Mouse (Mus musculus) small intestine, adult 2 months (tissue): ENCODE data around the gene Gli3. TPM values are rescaled to one million over a fixed set of nuclear protein-coding genes. Genes with fewer than 3 reads are reported as not detected.
A peak's percentile ranks its signal among the peaks of the same experiment; 100 is the strongest.

Source experiments
- H3K27ac ChIP-seq: fragments of 200-500 bp; 2 replicates; pipeline ENCODE4 v1.5.1; 2012; ENCODE audit warnings: low read depth, low read length, control low read depth, inconsistent platforms; ENCODE audit not compliant: insufficient read depth
- H3K27me3 ChIP-seq: fragments of 200-500 bp; 2 replicates; pipeline ENCODE4 v1.6.1; 2012; ENCODE audit warnings: mild to moderate bottlenecking, moderate library complexity, low read length, inconsistent platforms; ENCODE audit not compliant: control insufficient read depth, insufficient read depth
- H3K36me3 ChIP-seq: fragments of 200-500 bp; 2 replicates; pipeline ENCODE4 v1.6.1; 2012; ENCODE audit warnings: mild to moderate bottlenecking, low read length, control low read depth, inconsistent platforms; ENCODE audit not compliant: control insufficient read depth, insufficient read depth
- H3K4me1 ChIP-seq: fragments of 200-500 bp; 2 replicates; pipeline ENCODE4 v1.6.1; 2012; ENCODE audit warnings: low read length, inconsistent platforms, mixed read lengths; ENCODE audit not compliant: control insufficient read depth, insufficient read depth, insufficient read length
- H3K4me3 ChIP-seq: fragments of 200-500 bp; 2 replicates; pipeline ENCODE4 v1.5.1; 2012; ENCODE audit warnings: low read depth, mild to moderate bottlenecking, control low read depth, inconsistent platforms, low read length, moderate library complexity
- CTCF ChIP-seq: fragments of 200-500 bp; IDR thresholded peaks from 2 replicates; pipeline ENCODE4 v1.5.1; 2012; ENCODE audit warnings: low read depth, mild to moderate bottlenecking, control low read depth, inconsistent platforms, low read length, moderate library complexity, mixed read lengths; ENCODE audit not compliant: insufficient replicate concordance, insufficient read length; ENCODE audit errors: extremely low read depth
- POLR2A ChIP-seq: fragments of 200-500 bp; IDR thresholded peaks from 2 replicates; pipeline ENCODE4 v1.6.1; 2012; ENCODE audit warnings: low read depth, mild to moderate bottlenecking, control low read depth, inconsistent platforms, low read length, moderate library complexity
- WGBS: fragments of 180-500 bp; shearing (Covaris S2); methylation state at CpG from one replicate; pipeline ENCODE4 v1.1.7; 2018; 5-methylcytosine and 5-hydroxymethylcytosine counted together
- polyA plus RNA-seq: library from polyadenylated mRNA; depleted of rRNA; stranded (reverse); fragments of >200 nt; gene quantifications from 2 replicates; pipeline ENCODE4 v1.2.3, GENCODE M21; 2012

Gene Gli3
- polyA plus RNA-seq, 1 experiment = 0.96 TPM

- Histone ChIP-seq H3K4me1 (no peaks in the 10 kb centered on the region), H3K27me3 (no peaks in the 10 kb centered on the region), H3K36me3 (no peaks in the 10 kb centered on the region), H3K4me3 (no peak overlapping the region), H3K27ac (no peak overlapping the region)
- TF ChIP-seq CTCF (no peak), POLR2A (no peak)
- WGBS = 93% methylated on average over 1 of the region's 1 CpGs
Measured at GRCm38 (mm10) chr13:15722766-15723379, 259.8 kb downstream of the Gli3 start.

DNA sequence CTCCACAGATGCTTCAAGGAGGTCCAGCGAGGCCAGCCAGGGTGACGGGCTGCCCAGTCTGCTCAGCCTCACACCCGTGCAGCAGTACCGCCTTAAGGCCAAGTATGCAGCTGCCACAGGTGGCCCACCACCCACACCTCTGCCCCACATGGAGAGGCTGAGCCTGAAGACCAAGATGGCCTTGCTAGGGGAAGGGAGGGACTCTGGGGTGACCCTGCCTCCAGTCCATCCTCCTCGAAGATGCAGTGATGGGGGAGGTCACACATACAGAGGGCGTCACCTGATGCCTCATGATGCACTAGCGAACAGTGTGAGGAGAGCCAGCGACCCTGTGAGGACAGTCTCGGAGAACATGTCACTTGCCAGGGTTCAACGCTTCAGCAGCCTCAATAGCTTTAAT, 261.7 kb downstream of the Gli3 start:
- H3K27ac ChIP-seq = no peak overlapping the region
- 92% methylated on average over 10 of the region's 10 CpGs for WGBS
- no peak for TF ChIP-seq CTCF
- TF ChIP-seq POLR2A = no peak
- H3K4me1 ChIP-seq = no peaks in the 10 kb centered on the region
- no peak overlapping the region for H3K4me3 ChIP-seq
- no peaks in the 10 kb centered on the region for H3K36me3 ChIP-seq
- no peaks in the 10 kb centered on the region for H3K27me3 ChIP-seq

DNA sequence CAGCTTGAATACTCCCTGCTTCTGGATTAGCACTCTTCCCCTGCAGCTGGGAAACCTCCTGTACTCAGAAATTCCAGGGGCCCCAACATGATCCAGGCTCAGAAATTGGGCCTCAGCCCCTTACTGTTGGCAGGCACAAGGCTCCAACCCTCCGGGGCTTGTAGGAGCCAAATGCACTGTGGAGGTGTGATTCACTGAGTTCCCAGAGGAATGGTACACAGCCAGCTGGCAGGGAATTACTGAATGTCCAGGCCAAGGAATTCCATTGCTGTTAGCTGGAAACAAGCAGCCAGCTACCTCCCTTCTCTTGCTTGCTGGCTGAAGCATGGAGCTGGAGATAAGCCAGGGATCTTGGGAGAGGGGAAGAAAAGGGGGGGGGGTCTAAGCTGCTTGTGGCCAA, 278.7 kb downstream of the Gli3 start:
- H3K27me3 ChIP-seq = no peaks in the 10 kb centered on the region
- no peaks in the 10 kb centered on the region for H3K4me1 ChIP-seq
- H3K36me3 ChIP-seq = no peaks in the 10 kb centered on the region
- H3K27ac ChIP-seq = no peak overlapping the region
- WGBS = 65% methylated on average over 1 of the region's 1 CpGs
- no peak for TF ChIP-seq CTCF
- TF ChIP-seq POLR2A = no peak
- H3K4me3 ChIP-seq = no peak overlapping the region

GRCm38 (mm10) chr13:15742308-15742707, 279.3 kb downstream of the Gli3 start:
- H3K4me3 ChIP-seq = no peak overlapping the region
- no peak for TF ChIP-seq CTCF
- no peak for TF ChIP-seq POLR2A
- H3K27ac ChIP-seq = no peak overlapping the region
- H3K27me3 ChIP-seq = no peaks in the 10 kb centered on the region
- 78% methylated on average over 3 of the region's 3 CpGs for WGBS
- H3K4me1 ChIP-seq = no peaks in the 10 kb centered on the region
- H3K36me3 ChIP-seq = no peaks in the 10 kb centered on the region

DNA sequence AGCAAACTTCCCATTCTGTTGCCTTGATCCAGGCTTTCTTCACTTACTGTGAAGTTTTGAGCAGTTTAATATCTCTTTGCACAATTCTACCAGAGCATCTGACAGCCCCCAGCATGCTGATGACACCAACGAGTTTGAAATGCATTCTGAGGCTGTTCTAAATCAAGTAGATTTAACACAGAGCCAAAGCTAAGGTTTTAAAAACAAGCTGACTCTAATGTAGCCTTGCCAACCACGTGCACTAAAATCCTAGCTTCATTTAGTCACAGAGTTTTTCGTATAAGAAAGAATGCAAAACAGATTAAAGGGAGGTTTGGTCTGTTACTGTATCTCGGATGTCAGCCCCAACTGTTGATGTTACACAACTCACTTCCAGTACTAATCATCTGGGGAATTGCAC, 279.7 kb downstream of the Gli3 start:
- H3K27me3 ChIP-seq = no peaks in the 10 kb centered on the region
- H3K4me1 ChIP-seq = no peaks in the 10 kb centered on the region
- H3K4me3 ChIP-seq = no peak overlapping the region
- 54% methylated on average over 4 of the region's 4 CpGs for WGBS
- H3K27ac ChIP-seq = no peak overlapping the region
- TF ChIP-seq CTCF (no peak), POLR2A (no peak)
- no peaks in the 10 kb centered on the region for H3K36me3 ChIP-seq

DNA sequence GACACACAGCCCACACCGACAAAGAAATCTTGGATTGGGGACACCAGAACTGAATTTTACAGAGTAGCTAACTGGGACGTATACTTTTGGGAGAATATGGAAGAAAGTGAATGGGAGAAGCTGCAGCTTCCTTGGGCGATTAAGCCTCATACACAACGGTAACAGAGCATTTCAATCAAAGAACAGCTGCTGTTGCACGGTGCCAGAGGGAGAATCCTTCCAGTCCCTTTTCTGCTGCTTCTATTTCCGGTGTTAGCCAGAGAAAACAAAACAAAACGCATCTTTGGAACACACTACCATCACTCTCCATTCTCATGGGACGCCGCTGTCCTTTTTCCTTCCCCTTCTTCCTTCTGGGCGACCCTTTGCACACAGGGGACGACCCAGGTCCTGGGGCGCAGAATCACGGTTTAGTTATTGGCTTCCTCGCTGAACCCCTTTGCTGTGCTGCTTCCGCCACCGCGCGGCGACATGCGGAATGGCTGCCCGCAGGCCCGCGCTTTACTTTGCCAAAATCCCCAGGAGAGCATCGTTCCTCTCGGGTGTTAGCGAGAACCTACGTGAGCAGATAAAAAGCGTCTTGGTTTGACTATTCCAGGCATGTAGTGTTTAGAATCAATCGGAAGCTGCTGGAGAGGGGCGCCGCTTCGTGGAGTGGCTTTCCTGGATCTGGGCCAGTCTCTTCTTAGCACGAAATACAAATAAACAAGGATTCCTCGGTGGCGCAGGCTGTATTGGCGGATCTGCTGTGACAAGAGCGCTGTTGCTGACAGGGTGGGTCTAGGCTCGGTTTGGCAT, 296.0 kb downstream of the Gli3 start:
- H3K4me3 ChIP-seq = peak overlapping the region; percentile 26
- WGBS = 7% methylated on average over 38 of the region's 38 CpGs
- H3K27ac ChIP-seq = no peak overlapping the region

More for the DNA sequence above, 296.0 kb downstream of the Gli3 start:
- H3K36me3 ChIP-seq = no peaks in the 10 kb centered on the region
- H3K27me3 ChIP-seq = no peaks in the 10 kb centered on the region
- no peaks in the 10 kb centered on the region for H3K4me1 ChIP-seq
- TF ChIP-seq POLR2A = no peak
- TF ChIP-seq CTCF = peak; percentile 71; the same call in 1 of the 2 replicates
